Mouse (Mus musculus): ENCODE data around the gene Eef2kmt.

DNA sequence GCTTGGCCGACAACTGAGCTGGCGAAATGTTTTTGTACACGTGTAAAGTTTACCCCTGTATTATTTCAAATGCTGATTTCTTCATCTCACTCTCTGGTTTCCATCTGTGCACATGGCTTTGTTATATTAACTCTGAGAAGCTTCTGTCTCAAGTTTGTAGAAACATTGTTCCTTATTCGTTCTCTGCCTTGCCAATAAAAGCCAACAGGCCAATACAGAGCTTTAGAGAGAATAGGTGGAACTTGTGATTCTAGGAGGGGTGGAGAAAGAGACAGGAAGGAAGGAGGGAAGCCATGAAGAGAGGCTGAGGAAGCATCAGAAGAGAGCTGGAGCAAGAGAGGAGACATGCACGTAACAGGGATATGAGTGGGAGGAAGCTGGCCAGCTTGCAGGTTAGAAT is 49.7 kb downstream of the Eef2kmt start:
- TF ChIP-seq POLR2A (IDR thresholded peaks at IDR 0.05; ENCODE audit: extremely low read depth, insufficient read depth, low read length) (no peak), CTCF (IDR thresholded peaks at IDR 0.05; ENCODE audit: extremely low read depth, insufficient read depth, low read length) (no peak)
